Mouse (Mus musculus) neural tube, embryonic 13.5 days (tissue): ENCODE data around the gene Gm20388. TPM values are rescaled to one million over a fixed set of nuclear protein-coding genes. Genes with fewer than 3 reads are reported as not detected.

Source experiments
- ATAC-seq: fragments of 200-750 bp; cut with Nextera tagmentation; 2 replicates; pipeline ENCODE4 v1.8.0; 2017; ENCODE audit warnings: low read depth, mild to moderate bottlenecking, moderate TSS enrichment, moderate library complexity
- H3K27ac ChIP-seq: fragments of 300-500 bp; sonication (generic); replicated peaks from 2 replicates; pipeline ENCODE4 v1.5.1; 2015; ENCODE audit warnings: moderate library complexity, mild to moderate bottlenecking, inconsistent platforms
- H3K27me3 ChIP-seq: fragments of 300-500 bp; sonication (generic); 2 replicates; pipeline ENCODE4 v1.6.1; 2015; ENCODE audit warnings: mild to moderate bottlenecking, inconsistent platforms
- H3K36me3 ChIP-seq: fragments of 300-500 bp; sonication (generic); 2 replicates; pipeline ENCODE4 v1.6.1; 2015; ENCODE audit warnings: mild to moderate bottlenecking, inconsistent platforms
- H3K4me1 ChIP-seq: fragments of 300-500 bp; sonication (generic); replicated peaks from 2 replicates; pipeline ENCODE4 v1.6.1; 2015; ENCODE audit warnings: inconsistent platforms
- H3K4me2 ChIP-seq: fragments of 300-500 bp; sonication (generic); 2 replicates; pipeline ENCODE4 v1.6.1; 2015; ENCODE audit warnings: inconsistent platforms, mild to moderate bottlenecking, moderate library complexity
- H3K4me3 ChIP-seq: fragments of 300-500 bp; sonication (generic); 2 replicates; pipeline ENCODE4 v1.5.1; 2015; ENCODE audit warnings: mild to moderate bottlenecking, inconsistent platforms
- H3K9ac ChIP-seq: fragments of 300-500 bp; sonication (generic); 2 replicates; pipeline ENCODE4 v1.6.1; 2015; ENCODE audit warnings: moderate library complexity, mild to moderate bottlenecking, inconsistent platforms
- H3K9me3 ChIP-seq: fragments of 300-500 bp; sonication (generic); 2 replicates; pipeline ENCODE4 v1.6.1; 2016; ENCODE audit warnings: inconsistent platforms
- WGBS: fragments of 180-500 bp; shearing (Covaris S2); methylation state at CpG from one replicate; pipeline ENCODE4 v1.1.7; 2015; 5-methylcytosine and 5-hydroxymethylcytosine counted together
- polyA plus RNA-seq: library from polyadenylated mRNA; unstranded; fragments of >200 nt; fragmentation: Nextera tagmentation; extraction: Ambion mirVana; gene quantifications from 2 replicates; pipeline ENCODE4 v1.2.1, GENCODE M21; 2015

Gm20388 gene
- polyA plus RNA-seq, 1 experiment from 2014 or later, result 0.27 TPM

DNA sequence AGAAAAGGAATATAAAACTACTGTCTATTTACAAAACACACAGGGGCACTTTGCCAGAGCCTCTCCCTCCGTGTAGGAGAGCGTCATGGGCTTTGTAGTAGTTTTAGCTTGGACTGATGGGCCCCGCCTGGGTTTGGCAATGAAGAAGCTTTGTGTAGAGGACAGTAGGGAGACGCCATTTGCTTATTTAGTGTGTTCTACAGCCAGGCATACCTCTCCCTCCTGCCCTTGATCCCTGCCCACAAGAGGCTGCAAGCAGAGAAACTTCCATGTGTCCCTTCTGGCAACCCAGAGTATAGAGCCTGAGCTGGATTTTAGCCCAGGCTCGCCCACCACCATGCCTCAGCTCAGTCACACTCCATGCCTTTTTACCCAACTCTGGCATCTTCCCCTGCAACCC is 4271.1 kb downstream of the Gm20388 start:
- no peak for ATAC-seq
- no peaks in the 10 kb centered on the region for H3K9me3 ChIP-seq
- 78% methylated on average over 5 of the region's 5 CpGs for WGBS
- no peak overlapping the region for H3K4me2 ChIP-seq
- H3K36me3 ChIP-seq, result no peaks in the 10 kb centered on the region
- H3K27me3 ChIP-seq, result no peaks in the 10 kb centered on the region
- H3K4me3 ChIP-seq, result no peak overlapping the region
- no peak overlapping the region for H3K9ac ChIP-seq
- H3K27ac ChIP-seq, result no peak overlapping the region
- peaks cover 51% of the 10 kb centered on the region for H3K4me1 ChIP-seq

GRCm38 (mm10) chr8:124182224-124182623 is 4271.6 kb downstream of the Gm20388 start:
- Histone ChIP-seq H3K4me1 (peaks cover 48% of the 10 kb centered on the region), H3K36me3 (no peaks in the 10 kb centered on the region), H3K27me3 (no peaks in the 10 kb centered on the region), H3K9me3 (no peaks in the 10 kb centered on the region), H3K9ac (no peak overlapping the region), H3K27ac (0 out of 2 replicates have a peak overlapping the region, but pooled peaks have one; percentile 38), H3K4me3 (no peak overlapping the region), H3K4me2 (no peak overlapping the region)
- WGBS, result 46% methylated on average over 13 of the region's 13 CpGs
- no peak for ATAC-seq

GRCm38 (mm10) chr8:124184078-124184477 is 4273.4 kb downstream of the Gm20388 start:
- no peaks in the 10 kb centered on the region for H3K36me3 ChIP-seq
- no peak overlapping the region for H3K4me2 ChIP-seq
- no peaks in the 10 kb centered on the region for H3K9me3 ChIP-seq
- 0 out of 2 replicates have a peak, but pooled peaks have one; percentile 14 for ATAC-seq
- WGBS, result 54% methylated on average over 3 of the region's 3 CpGs
- H3K4me1 ChIP-seq, result peaks cover 39% of the 10 kb centered on the region
- H3K4me3 ChIP-seq, result no peak overlapping the region
- no peak overlapping the region for H3K9ac ChIP-seq
- no peaks in the 10 kb centered on the region for H3K27me3 ChIP-seq
- peak overlapping the region; percentile 72 for H3K27ac ChIP-seq

DNA sequence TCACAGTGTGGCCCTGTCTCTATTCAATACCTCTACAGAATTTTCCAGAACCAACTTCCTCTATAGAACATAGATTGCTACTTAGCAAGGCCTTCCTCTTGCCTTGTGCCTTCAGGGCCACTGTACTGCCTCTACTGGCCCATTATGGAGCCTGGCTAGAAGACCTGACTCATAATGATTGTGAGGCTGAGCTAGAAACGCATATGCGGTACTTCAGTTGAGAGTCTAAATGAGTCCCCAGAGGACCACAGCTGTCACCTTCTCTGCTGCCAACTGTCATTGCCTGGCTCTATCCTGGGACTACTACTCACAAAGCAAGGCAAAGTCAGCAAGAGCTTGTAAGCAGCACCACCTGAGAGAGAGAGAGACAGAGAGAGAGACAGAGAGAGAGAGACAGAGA is 4273.9 kb downstream of the Gm20388 start:
- Histone ChIP-seq H3K4me1 (peaks cover 41% of the 10 kb centered on the region), H3K9ac (no peak overlapping the region), H3K4me3 (no peak overlapping the region), H3K4me2 (no peak overlapping the region), H3K9me3 (no peaks in the 10 kb centered on the region), H3K27me3 (no peaks in the 10 kb centered on the region), H3K36me3 (no peaks in the 10 kb centered on the region), H3K27ac (peak overlapping the region; percentile 72)
- 30% methylated on average over 2 of the region's 2 CpGs for WGBS
- peak; percentile 70; the same call in 1 of the 2 replicates for ATAC-seq

DNA sequence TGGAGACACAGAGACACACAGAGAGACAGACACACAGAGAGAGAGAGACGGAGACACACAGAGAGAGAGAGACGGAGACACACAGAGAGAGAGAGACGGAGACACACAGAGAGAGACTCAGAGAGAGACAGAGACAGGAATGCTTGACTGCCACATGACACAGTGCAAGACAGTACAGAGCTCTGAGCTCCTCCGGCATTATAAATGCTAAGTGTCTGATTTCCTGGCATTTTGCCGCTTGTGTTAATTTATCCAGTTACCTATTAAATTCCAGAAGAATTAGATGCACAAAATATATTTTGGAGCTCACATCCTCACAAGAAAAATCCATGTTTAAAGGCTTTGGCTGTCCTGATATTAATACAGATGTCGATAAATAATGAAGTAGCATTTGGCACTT is 4274.4 kb downstream of the Gm20388 start:
- peak overlapping the region; percentile 72 for H3K27ac ChIP-seq
- 75% methylated on average over 6 of the region's 6 CpGs for WGBS
- no peaks in the 10 kb centered on the region for H3K36me3 ChIP-seq
- H3K9ac ChIP-seq, result no peak overlapping the region
- H3K4me2 ChIP-seq, result no peak overlapping the region
- H3K9me3 ChIP-seq, result no peaks in the 10 kb centered on the region
- no peak overlapping the region for H3K4me3 ChIP-seq
- H3K4me1 ChIP-seq, result peaks cover 43% of the 10 kb centered on the region
- ATAC-seq, result no peak
- H3K27me3 ChIP-seq, result no peaks in the 10 kb centered on the region

- H3K36me3 ChIP-seq, result no peaks in the 10 kb centered on the region
- no peak for ATAC-seq
- no peaks in the 10 kb centered on the region for H3K9me3 ChIP-seq
- no peak overlapping the region for H3K9ac ChIP-seq
- H3K4me1 ChIP-seq, result peaks cover 6% of the 10 kb centered on the region
- no peak overlapping the region for H3K4me2 ChIP-seq
- no peak overlapping the region for H3K4me3 ChIP-seq
- WGBS, result 82% methylated on average over 7 of the region's 7 CpGs
- no peak overlapping the region for H3K27ac ChIP-seq
- H3K27me3 ChIP-seq, result no peaks in the 10 kb centered on the region
Measured at GRCm38 (mm10) chr8:124190388-124190787, 4279.7 kb downstream of the Gm20388 start.

DNA sequence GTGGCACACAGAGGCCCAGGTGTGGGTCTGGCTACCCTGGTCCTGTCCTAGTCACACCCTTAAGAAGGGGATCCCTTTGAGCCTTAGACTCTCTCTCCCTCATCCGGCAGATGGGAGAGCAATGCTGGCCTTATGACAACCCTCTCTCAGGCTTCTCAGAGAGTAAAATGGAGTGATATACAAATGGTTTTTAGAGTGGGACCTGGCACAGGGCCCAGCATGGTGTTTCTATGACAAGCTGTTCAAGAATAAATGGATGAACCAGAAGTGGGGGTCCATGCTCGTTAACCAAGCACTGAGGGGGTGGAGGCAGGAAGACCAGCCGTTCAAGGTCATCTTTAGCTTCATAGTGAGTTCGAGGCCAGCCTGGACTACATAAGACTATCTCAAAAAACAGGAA is 4281.6 kb downstream of the Gm20388 start:
- H3K27ac ChIP-seq, result no peak overlapping the region
- peaks cover 18% of the 10 kb centered on the region; the same call in 1 of the 2 replicates for H3K4me1 ChIP-seq
- no peak overlapping the region for H3K4me2 ChIP-seq
- H3K36me3 ChIP-seq, result no peaks in the 10 kb centered on the region
- H3K9me3 ChIP-seq, result no peaks in the 10 kb centered on the region
- H3K9ac ChIP-seq, result no peak overlapping the region
- no peak overlapping the region for H3K4me3 ChIP-seq
- ATAC-seq, result no peak
- 76% methylated on average over 4 of the region's 4 CpGs for WGBS
- H3K27me3 ChIP-seq, result no peaks in the 10 kb centered on the region; the same call in 1 of the 2 replicates

- Histone ChIP-seq H3K4me3 (no peak overlapping the region), H3K27me3 (no peaks in the 10 kb centered on the region; the same call in 1 of the 2 replicates), H3K9me3 (no peaks in the 10 kb centered on the region), H3K36me3 (no peaks in the 10 kb centered on the region), H3K4me1 (peaks cover 18% of the 10 kb centered on the region; the same call in 1 of the 2 replicates), H3K4me2 (no peak overlapping the region), H3K27ac (no peak overlapping the region), H3K9ac (no peak overlapping the region)
- no peak for ATAC-seq
- WGBS, result 87% methylated on average over 10 of the region's 10 CpGs
Measured at GRCm38 (mm10) chr8:124192976-124193375, 4282.3 kb downstream of the Gm20388 start.

- Histone ChIP-seq H3K27ac (no peak overlapping the region), H3K9ac (no peak overlapping the region), H3K36me3 (no peaks in the 10 kb centered on the region), H3K4me1 (peaks cover 18% of the 10 kb centered on the region; the same call in 1 of the 2 replicates), H3K4me2 (no peak overlapping the region), H3K4me3 (no peak overlapping the region), H3K27me3 (no peaks in the 10 kb centered on the region; the same call in 1 of the 2 replicates), H3K9me3 (no peaks in the 10 kb centered on the region)
- no peak for ATAC-seq
- WGBS, result 69% methylated on average over 5 of the region's 5 CpGs
Measured at GRCm38 (mm10) chr8:124193992-124194391, 4283.4 kb downstream of the Gm20388 start.

GRCm38 (mm10) chr8:124196195-124196594 is 4285.6 kb downstream of the Gm20388 start:
- ATAC-seq, result no peak
- Histone ChIP-seq H3K36me3 (no peaks in the 10 kb centered on the region), H3K4me3 (no peak overlapping the region), H3K27me3 (no peaks in the 10 kb centered on the region; the same call in 1 of the 2 replicates), H3K9ac (no peak overlapping the region), H3K9me3 (no peaks in the 10 kb centered on the region), H3K27ac (no peak overlapping the region), H3K4me2 (no peak overlapping the region), H3K4me1 (peaks cover 20% of the 10 kb centered on the region)
- WGBS, result 52% methylated on average over 5 of the region's 5 CpGs

DNA sequence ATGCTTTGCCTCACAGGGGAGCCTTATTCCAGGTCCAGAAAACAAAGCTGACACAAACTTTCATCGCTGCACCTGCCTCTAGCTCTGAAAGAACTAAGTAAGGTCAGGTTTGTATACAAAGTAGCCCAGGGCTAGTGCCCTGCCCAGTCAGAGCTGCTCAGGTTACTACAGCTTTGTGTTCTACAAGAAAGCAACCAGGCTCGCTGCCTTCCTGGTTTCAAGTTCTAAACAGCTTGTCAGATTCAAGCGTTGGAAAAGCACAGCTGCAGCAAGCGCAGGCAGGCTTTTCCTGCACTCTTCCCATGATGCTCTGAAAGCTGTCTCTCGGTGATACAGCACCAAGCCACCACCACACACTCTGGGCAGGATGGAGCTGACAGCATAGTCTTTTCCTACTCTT is 4286.2 kb downstream of the Gm20388 start:
- Histone ChIP-seq H3K27ac (no peak overlapping the region), H3K4me2 (no peak overlapping the region), H3K4me1 (peaks cover 20% of the 10 kb centered on the region), H3K9me3 (no peaks in the 10 kb centered on the region), H3K9ac (no peak overlapping the region), H3K4me3 (no peak overlapping the region), H3K27me3 (no peaks in the 10 kb centered on the region; the same call in 1 of the 2 replicates), H3K36me3 (no peaks in the 10 kb centered on the region)
- 70% methylated on average over 5 of the region's 5 CpGs for WGBS
- no peak for ATAC-seq

- Histone ChIP-seq H3K36me3 (no peaks in the 10 kb centered on the region), H3K27ac (no peak overlapping the region), H3K4me3 (no peak overlapping the region), H3K4me1 (peaks cover 20% of the 10 kb centered on the region), H3K27me3 (no peaks in the 10 kb centered on the region; the same call in 1 of the 2 replicates), H3K9ac (no peak overlapping the region), H3K4me2 (no peak overlapping the region), H3K9me3 (no peaks in the 10 kb centered on the region)
- WGBS, result 84% methylated on average over 7 of the region's 7 CpGs
- ATAC-seq, result no peak
Measured at GRCm38 (mm10) chr8:124198230-124198629, 4287.6 kb downstream of the Gm20388 start.

DNA sequence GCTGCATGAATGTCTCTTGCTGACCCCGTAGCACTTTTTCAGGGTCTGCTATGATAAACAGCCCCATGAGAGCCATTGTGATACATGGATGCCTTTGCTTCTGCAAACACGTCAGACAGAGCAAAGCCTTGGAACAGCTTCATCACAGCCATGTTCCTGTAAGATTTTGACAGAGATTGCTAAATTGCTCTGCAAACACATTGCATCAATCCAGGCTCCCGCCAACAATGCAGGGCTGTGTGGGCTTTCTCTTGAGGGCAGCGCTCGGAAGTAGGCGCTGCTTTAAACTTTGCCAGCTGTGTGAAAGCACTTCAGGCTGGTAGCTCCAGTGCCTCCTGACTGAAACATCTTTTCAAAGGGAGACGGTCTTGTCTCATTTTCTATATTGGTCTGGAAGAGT is 4289.8 kb downstream of the Gm20388 start:
- Histone ChIP-seq H3K9me3 (no peaks in the 10 kb centered on the region), H3K27me3 (no peaks in the 10 kb centered on the region; the same call in 1 of the 2 replicates), H3K4me1 (peaks cover 20% of the 10 kb centered on the region), H3K4me3 (no peak overlapping the region), H3K27ac (no peak overlapping the region), H3K36me3 (no peaks in the 10 kb centered on the region), H3K4me2 (no peak overlapping the region), H3K9ac (no peak overlapping the region)
- 57% methylated on average over 7 of the region's 7 CpGs for WGBS
- ATAC-seq, result no peak
